Mouse (Mus musculus): ENCODE measurements around the gene Efcab2. TPM values are rescaled to one million over a fixed set of nuclear protein-coding genes. Genes with fewer than 3 reads are reported as not detected.
A peak's percentile ranks its signal among the peaks of the same experiment; 100 is the strongest.

Efcab2 gene
- polyA plus RNA-seq, 1 experiment from 2014 or later = 4.6 TPM

- no peaks in the 10 kb centered on the region for H3K27me3 ChIP-seq (ENCODE audit: low read depth, poor library complexity, severe bottlenecking)
- H3K4me1 ChIP-seq = no peaks in the 10 kb centered on the region
- 85% methylated on average over 3 of the region's 3 CpGs for WGBS
- H3K27ac ChIP-seq = no peak overlapping the region
- no peak overlapping the region for H3K4me3 ChIP-seq
- DNase-seq (ENCODE audit: low spot score) = no peak
- H3K9me3 ChIP-seq (replicated peaks) = no peaks in the 10 kb centered on the region
- H3K36me3 ChIP-seq = no peaks in the 10 kb centered on the region
Measured at GRCm38 (mm10) chr1:178378115-178378514, 27.8 kb upstream of the Efcab2 start.

GRCm38 (mm10) chr1:178379224-178379623, 26.7 kb upstream of the Efcab2 start:
- no peak overlapping the region for H3K27ac ChIP-seq
- WGBS = 75% methylated on average over 1 of the region's 1 CpGs
- H3K4me3 ChIP-seq = no peak overlapping the region
- no peaks in the 10 kb centered on the region for H3K9me3 ChIP-seq (replicated peaks)
- H3K36me3 ChIP-seq = no peaks in the 10 kb centered on the region
- no peaks in the 10 kb centered on the region for H3K4me1 ChIP-seq
- H3K27me3 ChIP-seq (ENCODE audit: low read depth, poor library complexity, severe bottlenecking) = no peaks in the 10 kb centered on the region
- no peak for DNase-seq (ENCODE audit: low spot score)

- Histone ChIP-seq H3K36me3 (no peaks in the 10 kb centered on the region), H3K27me3 (ENCODE audit: low read depth, poor library complexity, severe bottlenecking) (no peaks in the 10 kb centered on the region), H3K27ac (no peak overlapping the region), H3K4me1 (no peaks in the 10 kb centered on the region), H3K9me3 (replicated peaks) (no peaks in the 10 kb centered on the region), H3K4me3 (no peak overlapping the region)
- DNase-seq (ENCODE audit: low spot score) = no peak
Measured at GRCm38 (mm10) chr1:178382165-178382564, 23.7 kb upstream of the Efcab2 start.

- H3K36me3 ChIP-seq = no peaks in the 10 kb centered on the region
- WGBS = 86% methylated on average over 4 of the region's 4 CpGs
- DNase-seq (ENCODE audit: low spot score) = no peak
- no peak overlapping the region for H3K27ac ChIP-seq
- H3K9me3 ChIP-seq (replicated peaks) = no peaks in the 10 kb centered on the region
- no peaks in the 10 kb centered on the region for H3K27me3 ChIP-seq (ENCODE audit: low read depth, poor library complexity, severe bottlenecking)
- no peak overlapping the region for H3K4me3 ChIP-seq
- H3K4me1 ChIP-seq = no peaks in the 10 kb centered on the region
Measured at GRCm38 (mm10) chr1:178388802-178389201, 17.1 kb upstream of the Efcab2 start.

GRCm38 (mm10) chr1:178389401-178389800, 16.5 kb upstream of the Efcab2 start:
- H3K4me1 ChIP-seq = no peaks in the 10 kb centered on the region
- WGBS = 75% methylated on average over 2 of the region's 2 CpGs
- no peak for DNase-seq (ENCODE audit: low spot score)
- H3K27ac ChIP-seq = no peak overlapping the region
- H3K27me3 ChIP-seq (ENCODE audit: low read depth, poor library complexity, severe bottlenecking) = no peaks in the 10 kb centered on the region
- no peak overlapping the region for H3K4me3 ChIP-seq
- H3K9me3 ChIP-seq (replicated peaks) = no peaks in the 10 kb centered on the region
- no peaks in the 10 kb centered on the region for H3K36me3 ChIP-seq

GRCm38 (mm10) chr1:178392970-178393369, 12.9 kb upstream of the Efcab2 start:
- no peak for DNase-seq (ENCODE audit: low spot score)
- no peak overlapping the region for H3K27ac ChIP-seq
- H3K4me1 ChIP-seq = no peaks in the 10 kb centered on the region
- H3K36me3 ChIP-seq = no peaks in the 10 kb centered on the region
- 79% methylated on average over 5 of the region's 5 CpGs for WGBS
- H3K27me3 ChIP-seq (ENCODE audit: low read depth, poor library complexity, severe bottlenecking) = no peaks in the 10 kb centered on the region
- H3K4me3 ChIP-seq = no peak overlapping the region
- no peaks in the 10 kb centered on the region for H3K9me3 ChIP-seq (replicated peaks)

GRCm38 (mm10) chr1:178395091-178395490, 10.8 kb upstream of the Efcab2 start:
- Histone ChIP-seq H3K4me3 (no peak overlapping the region), H3K27me3 (ENCODE audit: low read depth, poor library complexity, severe bottlenecking) (no peaks in the 10 kb centered on the region)
- DNase-seq (ENCODE audit: low spot score) = no peak

GRCm38 (mm10) chr1:178396383-178396782, 9.5 kb upstream of the Efcab2 start:
- no peak for DNase-seq (ENCODE audit: low spot score)
- Histone ChIP-seq H3K36me3 (no peaks in the 10 kb centered on the region), H3K27me3 (ENCODE audit: low read depth, poor library complexity, severe bottlenecking) (no peaks in the 10 kb centered on the region), H3K4me3 (no peak overlapping the region), H3K27ac (no peak overlapping the region), H3K9me3 (replicated peaks) (no peaks in the 10 kb centered on the region), H3K4me1 (no peaks in the 10 kb centered on the region; the same call in 1 of the 2 replicates)
- WGBS = 83% methylated on average over 4 of the region's 4 CpGs

More at GRCm38 (mm10) chr1:178395091-178395490, 10.8 kb upstream of the Efcab2 start:
- WGBS = 89% methylated on average over 6 of the region's 6 CpGs
- Histone ChIP-seq H3K36me3 (no peaks in the 10 kb centered on the region), H3K4me1 (no peaks in the 10 kb centered on the region), H3K9me3 (replicated peaks) (no peaks in the 10 kb centered on the region), H3K27ac (no peak overlapping the region)

- no peak overlapping the region for H3K27ac ChIP-seq
- no peak overlapping the region for H3K4me3 ChIP-seq
- no peaks in the 10 kb centered on the region for H3K9me3 ChIP-seq (replicated peaks)
- H3K4me1 ChIP-seq = no peaks in the 10 kb centered on the region; the same call in 1 of the 2 replicates
- no peak for DNase-seq (ENCODE audit: low spot score)
- no peaks in the 10 kb centered on the region for H3K27me3 ChIP-seq (ENCODE audit: low read depth, poor library complexity, severe bottlenecking)
- WGBS = 86% methylated on average over 6 of the region's 6 CpGs
- H3K36me3 ChIP-seq = no peaks in the 10 kb centered on the region
Measured at GRCm38 (mm10) chr1:178399879-178400278, 6.0 kb upstream of the Efcab2 start.

- Histone ChIP-seq H3K4me1 (no peaks in the 10 kb centered on the region; the same call in 1 of the 2 replicates), H3K36me3 (no peaks in the 10 kb centered on the region), H3K9me3 (replicated peaks) (no peaks in the 10 kb centered on the region), H3K27me3 (ENCODE audit: low read depth, poor library complexity, severe bottlenecking) (no peaks in the 10 kb centered on the region), H3K27ac (no peak overlapping the region), H3K4me3 (no peak overlapping the region)
- DNase-seq (ENCODE audit: low spot score) = no peak
- WGBS = 81% methylated on average over 7 of the region's 7 CpGs
Measured at GRCm38 (mm10) chr1:178400652-178401051, 5.2 kb upstream of the Efcab2 start.

- H3K4me1 ChIP-seq = peaks cover 8% of the 10 kb centered on the region; the same call in 1 of the 2 replicates
- 95% methylated on average over 6 of the region's 6 CpGs for WGBS
- no peaks in the 10 kb centered on the region for H3K9me3 ChIP-seq (replicated peaks)
- H3K27ac ChIP-seq = no peak overlapping the region
- DNase-seq (ENCODE audit: low spot score) = no peak
- H3K4me3 ChIP-seq = no peak overlapping the region
- H3K27me3 ChIP-seq (ENCODE audit: low read depth, poor library complexity, severe bottlenecking) = no peaks in the 10 kb centered on the region
- H3K36me3 ChIP-seq = no peaks in the 10 kb centered on the region
Measured at GRCm38 (mm10) chr1:178401960-178402359, 3.9 kb upstream of the Efcab2 start.

GRCm38 (mm10) chr1:178405445-178405911, 407 bp upstream of the Efcab2 start:
- Histone ChIP-seq H3K27me3 (ENCODE audit: low read depth, poor library complexity, severe bottlenecking) (no peaks in the 10 kb centered on the region), H3K36me3 (no peaks in the 10 kb centered on the region), H3K4me1 (peaks cover 8% of the 10 kb centered on the region; the same call in 1 of the 2 replicates), H3K27ac (peak overlapping the region; percentile 99), H3K9me3 (replicated peaks) (no peaks in the 10 kb centered on the region), H3K4me3 (peak overlapping the region; percentile 70)
- WGBS = 1% methylated on average over 23 of the region's 23 CpGs
- peak; percentile 83 for DNase-seq (ENCODE audit: low spot score)

- Histone ChIP-seq H3K36me3 (no peaks in the 10 kb centered on the region), H3K27me3 (ENCODE audit: low read depth, poor library complexity, severe bottlenecking) (no peaks in the 10 kb centered on the region), H3K4me1 (0 out of 2 replicates have a peak, but pooled peaks cover 8% of the 10 kb centered on the region), H3K9me3 (replicated peaks) (no peaks in the 10 kb centered on the region), H3K27ac (peak overlapping the region; percentile 99), H3K4me3 (peak overlapping the region; percentile 70)
- 64% methylated on average over 12 of the region's 12 CpGs for WGBS
- DNase-seq (ENCODE audit: low spot score) = no peak
Measured at GRCm38 (mm10) chr1:178406765-178407645, 1.1 kb downstream of the Efcab2 start.
